Mouse (Mus musculus) liver, embryonic 14.5 days (tissue): ENCODE results near the gene Clpsl2. TPM values are rescaled to one million over a fixed set of nuclear protein-coding genes. Genes with fewer than 3 reads are reported as not detected.

Source experiments
- ATAC-seq: fragments of 200-750 bp; cut with Nextera tagmentation; 2 replicates; pipeline ENCODE4 v1.8.0; 2017; ENCODE audit warnings: moderate number of reproducible peaks, mild to moderate bottlenecking, moderate library complexity; ENCODE audit not compliant: insufficient read depth
- DNase-seq, 3 experiments: peaks; one replicate each; pipeline ENCODE4 v3.0.0-alpha.2; 2012 to 2013; ENCODE audit warnings: low read depth in 3 of 3, low spot score in 3 of 3
- H3K27ac ChIP-seq: fragments of 300-500 bp; sonication (generic); 2 replicates; pipeline ENCODE4 v1.5.1; 2014; ENCODE audit warnings: moderate library complexity, mild to moderate bottlenecking, control low read depth, inconsistent platforms
- H3K27me3 ChIP-seq: fragments of 300-500 bp; sonication (generic); 2 replicates; pipeline ENCODE4 v1.6.1; 2014; ENCODE audit warnings: mild to moderate bottlenecking, low read length, moderate library complexity; ENCODE audit not compliant: control insufficient read depth, insufficient read depth
- H3K36me3 ChIP-seq: fragments of 300-500 bp; sonication (generic); replicated peaks from 2 replicates; pipeline ENCODE4 v1.6.1; 2014; ENCODE audit warnings: low read depth; ENCODE audit not compliant: control insufficient read depth, insufficient read depth
- H3K4me1 ChIP-seq, 2 experiments: fragments of 200-500 bp in 1 of 2; fragments of 300-500 bp in 1 of 2; sonication (generic) in 1 of 2; replicated peaks; 2 replicates each; pipeline ENCODE4 v1.6.1; 2012 to 2014; ENCODE audit warnings: antibody characterized with exemption in 1 of 2, inconsistent platforms in 1 of 2, low read length in 1 of 2; ENCODE audit not compliant: control insufficient read depth in 2 of 2, insufficient read depth in 2 of 2
- H3K4me2 ChIP-seq: fragments of 300-500 bp; sonication (generic); 2 replicates; pipeline ENCODE4 v1.6.1; 2014; ENCODE audit warnings: low read depth, mild to moderate bottlenecking, control low read depth, moderate library complexity
- H3K4me3 ChIP-seq, 2 experiments: fragments of 200-500 bp in 1 of 2; fragments of 300-500 bp in 1 of 2; sonication (generic) in 1 of 2; 2 replicates each; pipeline ENCODE4 v1.5.1; 2012 to 2014; ENCODE audit warnings: low read depth in 2 of 2, low read length in 2 of 2, mild to moderate bottlenecking in 2 of 2, control low read depth in 1 of 2, inconsistent platforms in 1 of 2, moderate library complexity in 1 of 2; ENCODE audit not compliant: insufficient read depth in 1 of 2
- H3K9ac ChIP-seq: fragments of 300-500 bp; sonication (generic); replicated peaks from 2 replicates; pipeline ENCODE4 v1.6.1; 2014; ENCODE audit warnings: mild to moderate bottlenecking, control low read depth, moderate library complexity
- H3K9me3 ChIP-seq: fragments of 300-500 bp; sonication (generic); 2 replicates; pipeline ENCODE4 v1.6.1; 2016; ENCODE audit warnings: low read length, mixed read lengths; ENCODE audit not compliant: control insufficient read depth
- CTCF ChIP-seq: IDR thresholded peaks from 2 replicates; pipeline ENCODE4 v1.5.1; 2016; ENCODE audit warnings: antibody characterized with exemption, low read depth, control low read depth
- EP300 ChIP-seq: IDR thresholded peaks from 2 replicates; pipeline ENCODE4 v1.6.1; 2016; ENCODE audit warnings: antibody characterized with exemption, low read depth
- WGBS: fragments of 180-500 bp; shearing (Covaris S2); extraction: QIAGEN DNeasy Blood & Tissue Kit; methylation state at CpG from one replicate; pipeline ENCODE4 v1.1.7; 2014; ENCODE audit not compliant: insufficient replicate concordance; 5-methylcytosine and 5-hydroxymethylcytosine counted together
- polyA plus RNA-seq, 2 experiments: library from polyadenylated mRNA; depleted of rRNA in 1 of 2; stranded (reverse) in 1 of 2; unstranded in 1 of 2; fragments of >200 nt; fragmentation: Nextera tagmentation in 1 of 2; extraction: Ambion mirVana in 1 of 2; gene quantifications; 2 replicates each; pipeline versions ENCODE4 v1.2.1 to v1.2.3; 2012 to 2014

Gene Clpsl2
- polyA plus RNA-seq, 2 experiments: not detected

DNA sequence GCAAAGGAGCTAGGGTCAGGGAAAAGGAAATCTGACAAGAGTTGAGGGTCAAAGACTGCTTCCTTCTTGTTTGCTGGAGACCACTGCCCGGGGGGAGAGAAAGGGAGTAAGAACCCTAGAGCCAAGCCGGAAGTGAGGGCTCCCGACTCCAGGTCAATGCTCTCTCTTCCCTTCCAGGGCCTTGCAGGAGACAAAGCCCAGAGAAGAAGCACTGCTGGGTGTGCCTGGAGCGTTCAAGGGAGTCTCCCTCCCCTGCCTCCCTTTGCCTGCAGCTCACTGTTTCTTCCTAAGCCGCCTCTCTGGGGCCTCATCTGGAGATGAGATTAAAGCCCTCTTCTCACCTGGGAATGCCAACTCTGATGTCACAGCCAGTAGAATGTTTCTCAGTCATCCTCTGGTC, 42.3 kb upstream of the Clpsl2 start:
- ATAC-seq (no peak), DNase-seq (no peak)
- Histone ChIP-seq H3K4me3 (no peak overlapping the region), H3K9ac (no peak overlapping the region), H3K27ac (no peak overlapping the region), H3K27me3 (no peaks in the 10 kb centered on the region), H3K36me3 (no peaks in the 10 kb centered on the region), H3K4me2 (no peak overlapping the region), H3K4me1 (peaks cover 0 to 3% of the 10 kb centered on the region in 2 experiments; a peak in 1 of 4 replicates), H3K9me3 (no peaks in the 10 kb centered on the region)
- 36% methylated on average over 5 of the region's 5 CpGs for WGBS
- no peak for TF ChIP-seq EP300
- no peak for TF ChIP-seq CTCF

DNA sequence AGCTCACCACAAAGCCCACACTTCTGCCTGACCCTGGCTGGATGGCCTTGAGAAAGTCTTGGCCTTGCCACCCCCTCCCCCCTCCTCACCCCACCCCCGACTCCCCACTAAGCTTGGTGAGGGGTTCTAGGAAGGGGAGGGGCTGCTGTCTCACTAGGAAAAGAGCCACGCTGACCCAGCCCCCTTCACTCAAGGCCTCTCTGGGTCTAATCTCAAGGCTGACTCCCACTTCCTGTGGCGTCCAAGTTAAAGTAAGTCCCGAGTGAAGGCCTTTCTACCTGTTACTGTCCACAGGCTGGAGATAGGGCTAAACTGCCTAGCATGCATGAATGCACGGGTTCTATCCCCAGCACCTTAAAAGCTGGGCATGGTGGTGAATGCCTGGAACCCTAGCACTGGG, 41.7 kb upstream of the Clpsl2 start:
- ATAC-seq (no peak), DNase-seq (no peak)
- WGBS: 10% methylated on average over 5 of the region's 5 CpGs
- Histone ChIP-seq H3K9ac (no peak overlapping the region), H3K27me3 (no peaks in the 10 kb centered on the region), H3K27ac (no peak overlapping the region), H3K36me3 (no peaks in the 10 kb centered on the region), H3K4me2 (no peak overlapping the region), H3K9me3 (no peaks in the 10 kb centered on the region), H3K4me3 (no peak overlapping the region), H3K4me1 (peaks cover 0 to 6% of the 10 kb centered on the region in 2 experiments; a peak in 2 of 4 replicates)
- TF ChIP-seq CTCF (no peak), EP300 (no peak)

DNA sequence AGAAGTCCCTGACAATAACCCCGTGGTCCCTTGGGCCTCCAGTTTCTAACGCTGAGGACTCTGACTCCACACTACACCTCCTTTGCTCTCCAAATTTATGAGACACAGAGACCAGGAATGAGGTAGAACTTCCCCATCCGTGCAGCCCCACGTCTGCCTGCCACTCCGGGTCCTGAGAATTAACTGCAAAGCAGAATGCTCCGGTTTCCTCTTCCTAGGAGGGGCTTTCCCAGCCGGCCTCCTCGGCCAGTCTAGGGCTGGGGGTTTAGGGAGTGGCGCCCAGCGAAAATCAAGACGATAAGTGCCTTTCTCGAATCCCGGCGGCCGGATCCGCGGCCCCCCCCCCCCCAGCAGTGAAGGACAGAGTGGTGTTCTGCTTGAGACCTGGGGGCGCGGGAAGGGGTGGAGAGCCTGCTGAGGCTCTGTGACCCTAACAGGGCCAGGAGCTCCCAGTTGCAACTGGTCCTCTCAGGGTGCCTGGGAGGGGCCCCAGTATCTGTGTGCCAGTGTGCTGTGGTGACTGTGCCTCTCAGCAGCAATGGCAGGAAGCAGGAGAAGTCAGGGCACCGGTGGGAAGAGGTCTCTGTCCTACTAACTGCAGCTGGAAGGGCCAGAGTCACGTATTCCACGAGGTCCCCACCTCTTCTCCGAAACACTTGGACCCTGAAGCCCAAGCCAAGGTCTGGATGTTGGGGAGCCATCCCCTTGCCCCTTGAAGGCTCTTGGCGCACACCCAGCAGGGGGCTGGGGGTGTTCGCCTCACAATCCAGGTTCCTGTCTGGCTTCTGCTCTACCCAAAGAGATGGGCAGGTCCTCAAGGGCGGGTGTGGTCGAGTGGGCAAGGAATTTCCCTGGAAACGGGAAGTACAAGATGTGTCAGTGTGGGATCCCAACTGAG, 38.5 kb upstream of the Clpsl2 start:
- DNase-seq (no peak), ATAC-seq (no peak)
- no peak overlapping the region for H3K4me3 ChIP-seq
- peak overlapping the region; percentile 30 for H3K4me2 ChIP-seq
- no peak overlapping the region for H3K27ac ChIP-seq
- H3K9me3 ChIP-seq: no peaks in the 10 kb centered on the region
- no peak overlapping the region for H3K9ac ChIP-seq
- H3K36me3 ChIP-seq: no peaks in the 10 kb centered on the region
- TF ChIP-seq EP300: no peak
- no peak for TF ChIP-seq CTCF
- 4% methylated on average over 28 of the region's 28 CpGs for WGBS
- H3K27me3 ChIP-seq: no peaks in the 10 kb centered on the region
- peaks cover 0 to 8% of the 10 kb centered on the region in 2 experiments; a peak in 2 of 4 replicates for H3K4me1 ChIP-seq

GRCm38 (mm10) chr17:28511616-28512541, 37.3 kb upstream of the Clpsl2 start:
- Histone ChIP-seq H3K4me2 (no peak overlapping the region), H3K9ac (no peak overlapping the region), H3K27ac (no peak overlapping the region), H3K4me1 (peaks cover 0 to 10% of the 10 kb centered on the region in 2 experiments; a peak in 2 of 4 replicates), H3K27me3 (peaks cover 1% of the 10 kb centered on the region), H3K4me3 (no peak overlapping the region), H3K36me3 (no peaks in the 10 kb centered on the region), H3K9me3 (no peaks in the 10 kb centered on the region)
- no peak for ATAC-seq
- TF ChIP-seq CTCF (no peak), EP300 (no peak)
- no peak for DNase-seq
- 17% methylated on average over 9 of the region's 9 CpGs for WGBS

DNA sequence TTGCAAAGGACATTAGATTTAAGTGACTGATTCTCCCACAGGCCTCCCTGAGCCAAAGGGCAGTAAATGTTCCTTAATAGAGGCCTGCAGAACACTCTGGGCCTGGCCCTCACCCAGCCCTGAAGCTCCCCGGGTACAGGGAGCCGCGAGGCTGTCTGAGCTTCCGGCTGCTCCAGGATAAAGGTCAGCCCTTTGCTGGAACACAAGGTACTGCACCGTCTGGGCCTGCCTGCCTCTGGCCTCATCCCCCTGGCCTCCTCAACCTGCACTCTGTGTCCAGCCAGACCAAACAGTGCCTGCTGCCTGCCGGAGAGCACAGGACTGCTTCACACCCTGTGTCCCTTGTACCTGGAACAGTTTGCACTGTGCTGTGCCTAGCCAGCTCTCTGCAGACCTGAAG, 36.5 kb upstream of the Clpsl2 start:
- Histone ChIP-seq H3K4me3 (no peak overlapping the region), H3K9ac (no peak overlapping the region), H3K9me3 (no peaks in the 10 kb centered on the region), H3K4me1 (peaks cover 0 to 10% of the 10 kb centered on the region in 2 experiments; a peak in 2 of 4 replicates), H3K27me3 (peaks cover 8% of the 10 kb centered on the region), H3K27ac (no peak overlapping the region), H3K4me2 (no peak overlapping the region), H3K36me3 (no peaks in the 10 kb centered on the region)
- DNase-seq: no peak
- 0 out of 2 replicates have a peak, but pooled peaks have one; percentile 31 for ATAC-seq
- no peak for TF ChIP-seq EP300
- no peak for TF ChIP-seq CTCF
- WGBS: 42% methylated on average over 6 of the region's 6 CpGs
